Mouse (Mus musculus): Measurements from ENCODE around the gene Cntn2. TPM values are rescaled to one million over a fixed set of nuclear protein-coding genes. Genes with fewer than 3 reads are reported as not detected.

The Cntn2 gene
- polyA plus RNA-seq (2016; fragmentation: Nextera tagmentation; extraction: Ambion mirVana): 83.8 and 88.4 TPM in 2 replicates

GRCm38 (mm10) chr1:132542762-132543306, at the start of gene Cntn2:
TSS of gene Cntn2 (minus strand) at chr1:132543256.
- Histone ChIP-seq H3K4me3 (peak within 1 kb of the TSS; percentile 43), H3K27ac (peak within 1 kb of the TSS; percentile 71), H3K4me2 (replicated peaks) (peak within 1 kb of the TSS; percentile 57), H3K9me3 (replicated peaks) (no peaks in the 10 kb centered on the region), H3K36me3 (no peaks in the 10 kb centered on the region), H3K27me3 (peaks cover 58% of the 10 kb centered on the region), H3K9ac (peak within 1 kb of the TSS; percentile 63), H3K4me1 (peaks cover 40% of the 10 kb centered on the region)
- WGBS: 2% methylated on average over 28 of the region's 30 CpGs
- ATAC-seq (ENCODE audit: low FRiP score): peak; percentile 79

DNA sequence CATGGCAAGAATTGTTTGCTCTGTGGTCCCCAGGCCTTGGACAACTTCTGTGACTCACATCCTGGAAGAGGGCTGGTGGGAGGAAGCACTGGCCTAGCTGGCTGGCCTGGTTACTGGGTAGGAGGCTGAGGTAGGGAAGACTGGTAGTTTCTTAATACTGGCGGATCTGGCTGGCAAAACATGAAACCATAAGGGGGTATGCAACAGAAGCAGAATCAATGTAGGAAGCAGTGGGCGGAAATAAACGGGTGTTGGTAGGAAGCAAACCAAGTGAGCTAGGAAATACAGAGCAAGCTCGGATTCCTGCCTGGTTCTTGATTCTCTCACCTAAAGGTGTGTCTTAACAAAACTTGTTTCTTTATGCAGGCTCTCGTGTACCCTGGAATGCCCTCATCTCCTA, 49.1 kb upstream of the Cntn2 start:
- H3K4me2 ChIP-seq (replicated peaks): no peak overlapping the region
- 85% methylated on average over 5 of the region's 5 CpGs for WGBS
- peaks cover 23% of the 10 kb centered on the region for H3K36me3 ChIP-seq
- H3K4me3 ChIP-seq: no peak overlapping the region
- H3K4me1 ChIP-seq: peaks cover 15% of the 10 kb centered on the region
- no peak overlapping the region for H3K27ac ChIP-seq
- no peaks in the 10 kb centered on the region for H3K9me3 ChIP-seq (replicated peaks)
- no peak for ATAC-seq (ENCODE audit: low FRiP score)
- H3K27me3 ChIP-seq: no peaks in the 10 kb centered on the region
- H3K9ac ChIP-seq: no peak overlapping the region

GRCm38 (mm10) chr1:132591399-132591930, 48.4 kb upstream of the Cntn2 start:
- no peak for ATAC-seq (ENCODE audit: low FRiP score)
- Histone ChIP-seq H3K9me3 (replicated peaks) (no peaks in the 10 kb centered on the region), H3K9ac (no peak overlapping the region), H3K4me3 (no peak overlapping the region), H3K36me3 (peaks cover 16% of the 10 kb centered on the region; the same call in 1 of the 2 replicates), H3K4me2 (replicated peaks) (no peak overlapping the region), H3K4me1 (peaks cover 22% of the 10 kb centered on the region), H3K27me3 (no peaks in the 10 kb centered on the region), H3K27ac (no peak overlapping the region)
- 86% methylated on average over 11 of the region's 11 CpGs for WGBS

DNA sequence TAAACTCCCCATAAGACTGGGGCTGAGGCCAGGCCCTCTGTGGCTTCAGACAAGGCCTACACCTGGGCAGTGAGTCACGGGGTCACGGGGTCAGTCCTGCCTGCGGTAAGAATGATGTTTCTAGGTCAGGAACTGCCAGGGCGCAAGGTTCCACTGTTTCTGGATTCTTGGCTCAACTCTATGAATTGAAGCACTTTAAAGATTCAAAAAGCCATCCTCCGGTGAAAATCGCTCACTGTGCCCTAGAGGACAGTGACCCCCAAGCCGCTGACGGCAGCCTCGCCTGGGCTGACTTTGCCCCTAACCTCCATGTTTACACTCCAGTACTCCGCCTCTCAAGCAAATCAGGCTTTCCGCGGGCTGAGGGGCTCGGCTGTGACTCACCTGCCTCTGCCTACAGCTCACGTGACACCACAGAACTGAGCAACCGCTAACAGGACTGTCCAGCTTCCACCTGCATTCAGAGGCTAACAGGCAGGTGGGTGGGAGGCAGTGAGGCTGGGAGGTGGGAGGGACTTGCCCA, 43.7 kb upstream of the Cntn2 start:
- Histone ChIP-seq H3K9ac (no peak overlapping the region), H3K4me2 (replicated peaks) (no peak overlapping the region), H3K27me3 (no peaks in the 10 kb centered on the region), H3K27ac (peak overlapping the region; percentile 23; the same call in 1 of the 2 replicates), H3K4me3 (no peak overlapping the region), H3K9me3 (replicated peaks) (no peaks in the 10 kb centered on the region), H3K4me1 (peaks cover 58% of the 10 kb centered on the region), H3K36me3 (peaks cover 4% of the 10 kb centered on the region; the same call in 1 of the 2 replicates)
- no peak for ATAC-seq (ENCODE audit: low FRiP score)
- 55% methylated on average over 15 of the region's 15 CpGs for WGBS

DNA sequence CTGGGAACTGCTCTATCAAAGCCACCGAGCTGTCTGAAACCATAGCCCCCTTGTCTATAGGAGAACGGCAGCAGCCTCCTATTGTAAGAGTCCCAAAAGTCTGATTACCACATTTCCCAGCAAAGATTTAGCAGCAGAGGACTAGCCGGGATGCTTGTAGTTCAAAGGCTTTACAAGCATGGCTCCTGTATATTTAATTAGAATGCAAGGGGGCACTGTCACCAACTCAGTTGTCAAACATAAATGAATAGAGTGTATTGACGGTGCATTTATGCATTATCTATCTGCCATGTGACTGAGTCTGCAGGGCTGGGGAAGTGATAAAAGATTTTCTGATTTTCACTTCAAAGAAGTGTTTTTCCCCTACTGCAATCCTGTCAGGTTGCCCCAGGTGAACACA, 42.3 kb upstream of the Cntn2 start:
- Histone ChIP-seq H3K9ac (no peak overlapping the region), H3K27ac (peak overlapping the region; percentile 67), H3K4me3 (no peak overlapping the region), H3K27me3 (no peaks in the 10 kb centered on the region), H3K36me3 (0 out of 2 replicates have a peak, but pooled peaks cover 3% of the 10 kb centered on the region), H3K4me1 (peaks cover 69% of the 10 kb centered on the region), H3K9me3 (replicated peaks) (no peaks in the 10 kb centered on the region), H3K4me2 (replicated peaks) (no peak overlapping the region)
- WGBS: 26% methylated on average over 4 of the region's 4 CpGs
- ATAC-seq (ENCODE audit: low FRiP score): no peak

DNA sequence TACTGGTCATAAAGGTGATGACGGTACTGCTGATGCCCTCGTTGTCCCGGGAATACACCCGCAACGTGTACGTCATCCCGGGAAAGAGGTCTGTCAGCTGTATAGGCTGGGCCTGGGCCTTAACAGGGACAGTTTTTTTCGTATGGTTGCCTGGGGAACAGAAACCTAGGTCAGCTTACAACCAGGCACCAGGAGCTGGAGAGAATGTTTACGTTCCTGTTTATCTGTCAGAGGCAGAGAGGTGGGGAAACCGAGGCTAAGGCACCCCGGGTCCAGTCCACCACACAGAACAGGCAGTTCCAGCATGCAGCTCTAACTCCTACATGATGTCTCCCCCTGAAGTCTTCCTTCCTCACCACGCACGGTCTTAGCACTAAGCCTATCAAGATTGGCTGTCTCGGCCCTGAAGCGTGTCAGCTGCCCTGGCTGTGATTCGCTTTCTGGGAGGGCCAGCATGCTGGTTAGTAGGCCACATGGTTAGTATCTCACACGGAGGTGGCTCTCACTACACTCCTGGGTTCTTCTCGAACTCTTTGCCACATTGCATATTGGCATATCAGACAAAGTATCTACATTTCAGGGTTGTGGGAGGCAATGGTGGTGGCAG, 40.0 kb upstream of the Cntn2 start:
- Histone ChIP-seq H3K4me1 (peaks cover 83% of the 10 kb centered on the region), H3K27ac (peak overlapping the region; percentile 90), H3K27me3 (no peaks in the 10 kb centered on the region), H3K9ac (no peak overlapping the region), H3K4me3 (no peak overlapping the region), H3K4me2 (replicated peaks) (no peak overlapping the region), H3K9me3 (replicated peaks) (no peaks in the 10 kb centered on the region), H3K36me3 (0 out of 2 replicates have a peak, but pooled peaks cover 3% of the 10 kb centered on the region)
- WGBS: 82% methylated on average over 18 of the region's 18 CpGs
- 0 out of 2 replicates have a peak, but pooled peaks have one; percentile 5 for ATAC-seq (ENCODE audit: low FRiP score)

DNA sequence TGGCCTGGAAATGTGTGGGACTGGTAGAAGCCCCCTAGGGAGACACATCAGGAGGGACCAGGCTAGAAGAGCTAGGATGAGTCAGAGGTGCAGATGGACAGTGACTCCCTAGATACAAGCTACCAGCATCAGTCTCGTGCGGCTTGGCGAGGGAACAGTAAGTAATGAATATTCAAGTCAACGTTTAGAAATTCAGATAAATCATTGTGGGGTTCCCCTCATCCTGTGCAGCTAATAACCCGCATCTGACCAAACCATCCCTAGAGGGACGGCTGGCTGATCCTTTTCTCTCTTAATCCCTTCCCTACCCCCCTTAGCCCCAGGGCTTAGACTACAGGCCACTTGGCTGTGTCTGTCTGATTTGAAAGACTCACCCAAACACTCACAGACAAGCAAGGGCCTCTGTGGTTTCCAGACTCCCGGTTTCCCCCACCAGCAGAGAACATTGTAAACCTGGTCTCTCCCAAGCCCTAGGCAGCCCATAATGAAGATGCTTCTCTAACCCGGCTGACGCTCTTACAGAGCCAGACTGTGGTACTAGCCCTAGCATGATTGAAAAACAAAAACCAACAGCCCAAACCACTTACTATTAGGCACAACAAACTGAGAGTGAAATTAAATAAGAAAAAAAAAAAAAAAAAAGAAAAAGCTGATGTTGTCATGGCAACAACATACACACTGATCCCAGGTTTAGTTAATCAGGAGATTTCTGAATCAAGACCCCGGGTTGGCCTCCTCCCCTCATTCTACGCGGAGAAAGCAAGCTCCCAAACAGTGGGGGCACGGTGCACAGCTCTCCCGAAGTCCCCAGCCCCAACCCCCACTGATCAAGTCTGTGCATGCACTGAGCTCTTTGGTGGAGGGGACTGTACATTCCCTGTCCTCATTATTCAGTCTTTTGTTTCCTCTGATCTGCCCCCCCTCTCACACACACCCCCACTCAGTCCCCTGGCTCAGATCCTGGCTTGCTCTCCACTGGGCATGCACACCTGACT, 39.1 kb upstream of the Cntn2 start:
- no peak overlapping the region for H3K9ac ChIP-seq

GRCm38 (mm10) chr1:132580063-132580462, 37.0 kb upstream of the Cntn2 start:
- H3K9me3 ChIP-seq (replicated peaks): no peaks in the 10 kb centered on the region
- no peak overlapping the region for H3K9ac ChIP-seq
- peaks cover 9% of the 10 kb centered on the region; the same call in 1 of the 2 replicates for H3K36me3 ChIP-seq
- no peak for ATAC-seq (ENCODE audit: low FRiP score)
- H3K27me3 ChIP-seq: no peaks in the 10 kb centered on the region
- no peak overlapping the region for H3K4me3 ChIP-seq
- peaks cover 58% of the 10 kb centered on the region for H3K4me1 ChIP-seq
- H3K27ac ChIP-seq: 0 out of 2 replicates have a peak overlapping the region, but pooled peaks have one; percentile 44
- no peak overlapping the region for H3K4me2 ChIP-seq (replicated peaks)
- WGBS: 89% methylated on average over 7 of the region's 7 CpGs

More for the DNA sequence above, 39.1 kb upstream of the Cntn2 start:
- 33% methylated on average over 14 of the region's 14 CpGs for WGBS
- Histone ChIP-seq H3K9me3 (replicated peaks) (no peaks in the 10 kb centered on the region), H3K36me3 (no peaks in the 10 kb centered on the region; the same call in 1 of the 2 replicates), H3K4me2 (replicated peaks) (no peak overlapping the region), H3K27me3 (no peaks in the 10 kb centered on the region), H3K27ac (peak overlapping the region; percentile 90), H3K4me3 (no peak overlapping the region), H3K4me1 (peaks cover 79% of the 10 kb centered on the region)
- peak; percentile 80 for ATAC-seq (ENCODE audit: low FRiP score)

- peaks cover 16% of the 10 kb centered on the region for H3K36me3 ChIP-seq
- H3K9ac ChIP-seq: no peak overlapping the region
These were observed 33.8 kb upstream of the Cntn2 start for GRCm38 (mm10) chr1:132576845-132577244.

DNA sequence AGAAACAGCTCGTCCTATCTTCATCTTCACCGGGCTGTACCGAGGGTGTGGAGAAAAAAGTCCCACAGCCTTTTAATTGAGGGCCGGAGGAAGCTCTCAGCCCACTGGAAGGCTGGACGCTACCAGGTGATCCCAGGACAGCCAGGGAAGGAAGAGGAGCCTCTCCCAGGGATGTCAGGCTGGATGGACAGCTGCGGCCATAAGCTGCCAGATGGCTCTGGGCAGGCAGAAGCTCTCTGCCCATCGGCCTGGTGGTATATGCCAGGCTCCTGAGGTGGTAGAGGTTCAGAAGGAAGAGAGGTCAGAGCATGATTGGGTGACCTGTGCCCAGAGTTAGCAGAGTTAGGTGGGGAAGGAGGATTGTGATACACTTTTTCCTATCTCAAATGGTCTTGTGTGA, 29.8 kb upstream of the Cntn2 start:
- H3K9me3 ChIP-seq (replicated peaks): no peaks in the 10 kb centered on the region
- H3K36me3 ChIP-seq: peaks cover 28% of the 10 kb centered on the region
- H3K27ac ChIP-seq: no peak overlapping the region
- no peaks in the 10 kb centered on the region for H3K27me3 ChIP-seq
- ATAC-seq (ENCODE audit: low FRiP score): no peak
- no peak overlapping the region for H3K4me3 ChIP-seq
- H3K4me2 ChIP-seq (replicated peaks): no peak overlapping the region
- H3K9ac ChIP-seq: no peak overlapping the region
- H3K4me1 ChIP-seq: peaks cover 18% of the 10 kb centered on the region
- WGBS: 92% methylated on average over 7 of the region's 7 CpGs

More at GRCm38 (mm10) chr1:132576845-132577244, 33.8 kb upstream of the Cntn2 start:
- no peak for ATAC-seq (ENCODE audit: low FRiP score)
- no peak overlapping the region for H3K4me2 ChIP-seq (replicated peaks)
- H3K4me3 ChIP-seq: no peak overlapping the region
- peaks cover 38% of the 10 kb centered on the region for H3K4me1 ChIP-seq
- 94% methylated on average over 8 of the region's 8 CpGs for WGBS
- H3K27me3 ChIP-seq: no peaks in the 10 kb centered on the region
- no peaks in the 10 kb centered on the region for H3K9me3 ChIP-seq (replicated peaks)
- H3K27ac ChIP-seq: no peak overlapping the region

GRCm38 (mm10) chr1:132571613-132572012, 28.6 kb upstream of the Cntn2 start:
- no peak for ATAC-seq (ENCODE audit: low FRiP score)
- peaks cover 25% of the 10 kb centered on the region for H3K36me3 ChIP-seq
- 94% methylated on average over 1 of the region's 1 CpGs for WGBS
- H3K9ac ChIP-seq: no peak overlapping the region
- H3K4me3 ChIP-seq: no peak overlapping the region
- peaks cover 22% of the 10 kb centered on the region for H3K4me1 ChIP-seq
- no peak overlapping the region for H3K27ac ChIP-seq
- no peaks in the 10 kb centered on the region for H3K27me3 ChIP-seq
- no peaks in the 10 kb centered on the region for H3K9me3 ChIP-seq (replicated peaks)
- H3K4me2 ChIP-seq (replicated peaks): no peak overlapping the region
